Mouse (Mus musculus): ENCODE results near the gene Ugt2b36. TPM values are rescaled to one million over a fixed set of nuclear protein-coding genes. Genes with fewer than 3 reads are reported as not detected.
"Not testable (repeated sequence)": the region's sequence is repeated elsewhere in the genome, so short reads cannot be mapped to it uniquely, and the experiment has no call there.

Gene Ugt2b36
- not detected in 2 replicates for polyA plus RNA-seq (2015; fragmentation: Nextera tagmentation; extraction: Ambion mirVana)

- WGBS: 84% methylated on average over 1 of the region's 1 CpGs
- Histone ChIP-seq H3K36me3 (no peaks in the 10 kb centered on the region), H3K4me1 (replicated peaks) (no peaks in the 10 kb centered on the region), H3K27ac (no peak within 1 kb of the TSS), H3K4me3 (no peak within 1 kb of the TSS), H3K4me2 (no peak within 1 kb of the TSS), H3K9ac (no peak within 1 kb of the TSS), H3K27me3 (no peaks in the 10 kb centered on the region), H3K9me3 (no peaks in the 10 kb centered on the region)
- no peak for ATAC-seq (ENCODE audit: low FRiP score)
Measured at GRCm38 (mm10) chr5:87092346-87093027, at the start of gene Ugt2b36. Gene Ugt2b36, minus strand, starts transcription at chr5:87092555.

- H3K27me3 ChIP-seq; ATAC-seq (ENCODE audit: low FRiP score); H3K36me3 ChIP-seq; H3K4me2 ChIP-seq; H3K4me3 ChIP-seq; H3K9ac ChIP-seq; H3K9me3 ChIP-seq; H3K4me1 ChIP-seq (replicated peaks); H3K27ac ChIP-seq: not testable (repeated sequence)
- 98% methylated on average over 2 of the region's 2 CpGs for WGBS
Measured at GRCm38 (mm10) chr5:87140196-87140595, 47.8 kb upstream of the Ugt2b36 start, which contains the start of gene Ugt2b5. Gene Ugt2b5, minus strand, starts transcription at chr5:87140318.

DNA sequence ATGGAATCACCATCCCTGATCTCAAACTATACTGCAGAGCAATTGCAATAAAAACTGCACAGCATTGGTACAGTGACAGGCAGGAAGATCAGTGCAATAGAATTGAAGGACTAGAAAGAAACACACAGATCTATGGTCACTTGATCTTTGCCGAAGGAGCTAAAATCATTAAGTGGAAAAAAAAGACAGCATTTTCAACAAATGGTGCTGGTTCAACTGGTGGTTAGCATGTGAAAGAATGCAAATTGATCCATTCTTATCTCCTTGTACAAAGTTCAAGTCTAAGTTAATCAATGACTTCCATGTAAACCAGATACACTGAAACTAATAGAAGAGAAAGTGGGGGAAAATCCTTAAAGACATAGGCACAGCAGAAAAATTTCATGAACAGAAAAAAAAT lies 11.3 kb upstream of the Ugt2b36 start:
- H3K36me3 ChIP-seq; H3K27me3 ChIP-seq; H3K4me1 ChIP-seq (replicated peaks); ATAC-seq (ENCODE audit: low FRiP score); H3K27ac ChIP-seq; H3K4me3 ChIP-seq; H3K9me3 ChIP-seq; H3K9ac ChIP-seq; H3K4me2 ChIP-seq: not testable (repeated sequence)
- WGBS: 100% methylated on average over 1 of the region's 1 CpGs

DNA sequence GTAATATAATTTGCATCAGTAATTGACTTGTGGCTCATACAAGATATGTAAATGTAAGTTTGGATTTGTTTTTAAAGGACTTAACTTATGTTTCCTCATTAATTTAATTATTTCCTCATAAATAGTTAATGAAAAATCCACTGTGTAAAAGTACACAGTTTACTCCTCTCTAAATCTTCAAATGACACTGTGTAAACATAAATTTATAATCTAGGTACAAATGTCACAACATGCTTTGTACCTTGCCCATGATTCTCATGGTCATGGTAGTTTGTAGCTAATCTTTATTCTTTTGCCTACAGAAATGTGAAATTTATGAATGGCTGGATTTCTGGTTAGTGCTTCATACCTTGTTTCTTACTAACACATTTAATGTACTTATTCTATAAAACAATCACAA lies 1.2 kb downstream of the Ugt2b36 start:
- H3K4me1 ChIP-seq (replicated peaks): no peaks in the 10 kb centered on the region
- no peak for ATAC-seq (ENCODE audit: low FRiP score)
- H3K27me3 ChIP-seq: no peaks in the 10 kb centered on the region
- H3K36me3 ChIP-seq: no peaks in the 10 kb centered on the region
- H3K9ac ChIP-seq: no peak overlapping the region
- no peaks in the 10 kb centered on the region for H3K9me3 ChIP-seq
- H3K4me2 ChIP-seq: no peak overlapping the region
- H3K4me3 ChIP-seq: no peak overlapping the region
- H3K27ac ChIP-seq: no peak overlapping the region

DNA sequence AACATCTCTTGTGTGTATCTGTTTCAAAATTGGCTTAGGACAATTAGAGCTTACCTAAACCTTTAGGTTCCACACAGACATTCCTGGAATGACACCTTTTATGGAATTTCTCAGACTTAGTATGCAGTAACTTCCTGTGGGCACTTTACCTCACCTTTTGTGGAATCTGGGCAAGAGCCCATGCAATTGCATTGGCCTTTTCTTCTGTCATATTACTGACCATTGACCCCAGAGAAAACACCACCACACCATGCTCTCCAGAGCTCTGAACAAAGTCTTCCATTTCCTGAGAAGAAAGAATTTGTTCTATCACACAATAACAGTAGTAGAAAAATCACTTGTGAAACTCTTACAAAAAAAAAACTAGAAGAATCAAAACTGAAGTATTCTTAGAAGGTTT lies 3.1 kb downstream of the Ugt2b36 start:
- Histone ChIP-seq H3K9me3 (no peaks in the 10 kb centered on the region), H3K27me3 (no peaks in the 10 kb centered on the region), H3K36me3 (no peaks in the 10 kb centered on the region), H3K4me2 (no peak overlapping the region), H3K4me1 (replicated peaks) (no peaks in the 10 kb centered on the region), H3K27ac (no peak overlapping the region), H3K9ac (no peak overlapping the region), H3K4me3 (no peak overlapping the region)
- no peak for ATAC-seq (ENCODE audit: low FRiP score)

DNA sequence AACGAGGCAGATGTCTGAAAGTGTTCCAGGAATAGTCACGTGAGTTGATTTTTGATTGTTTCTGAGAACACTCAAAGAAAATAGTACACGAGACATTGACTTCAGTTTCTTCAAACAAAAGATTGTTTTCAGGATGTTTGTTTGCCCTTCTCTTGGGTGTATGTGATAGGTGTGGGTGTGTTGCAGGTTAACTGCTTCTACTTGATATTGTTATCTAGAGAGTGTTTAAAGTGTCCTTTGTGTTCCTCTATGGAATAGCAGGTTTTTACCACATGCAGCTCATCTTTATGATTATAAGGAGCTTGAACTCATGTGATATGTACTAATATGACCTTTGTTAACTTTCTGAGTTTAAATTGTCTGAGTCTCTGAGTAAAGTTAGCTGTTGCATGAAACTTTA lies 6.1 kb downstream of the Ugt2b36 start:
- Histone ChIP-seq H3K36me3 (no peaks in the 10 kb centered on the region), H3K27ac (no peak overlapping the region)
- ATAC-seq (ENCODE audit: low FRiP score): no peak

GRCm38 (mm10) chr5:87030624-87031023 lies 61.7 kb downstream of the Ugt2b36 start:
- H3K9ac ChIP-seq: no peak overlapping the region
- H3K4me1 ChIP-seq (replicated peaks): no peaks in the 10 kb centered on the region
- 90% methylated on average over 1 of the region's 1 CpGs for WGBS
- ATAC-seq (ENCODE audit: low FRiP score): no peak
- H3K36me3 ChIP-seq: no peaks in the 10 kb centered on the region
- no peak overlapping the region for H3K4me3 ChIP-seq
- H3K27me3 ChIP-seq: no peaks in the 10 kb centered on the region
- H3K27ac ChIP-seq: no peak overlapping the region
- H3K9me3 ChIP-seq: no peaks in the 10 kb centered on the region
- no peak overlapping the region for H3K4me2 ChIP-seq

More for the DNA sequence above, 6.1 kb downstream of the Ugt2b36 start:
- Histone ChIP-seq H3K9me3 (no peaks in the 10 kb centered on the region), H3K27me3 (no peaks in the 10 kb centered on the region), H3K9ac (no peak overlapping the region), H3K4me1 (replicated peaks) (no peaks in the 10 kb centered on the region), H3K4me2 (no peak overlapping the region), H3K4me3 (no peak overlapping the region)
- WGBS: 80% methylated on average over 3 of the region's 3 CpGs

GRCm38 (mm10) chr5:87027359-87027758 lies 65.0 kb downstream of the Ugt2b36 start:
- 84% methylated on average over 3 of the region's 3 CpGs for WGBS
- Histone ChIP-seq H3K4me3 (no peak overlapping the region), H3K4me1 (replicated peaks) (no peaks in the 10 kb centered on the region), H3K9ac (no peak overlapping the region), H3K9me3 (no peaks in the 10 kb centered on the region), H3K27ac (no peak overlapping the region), H3K27me3 (no peaks in the 10 kb centered on the region), H3K36me3 (no peaks in the 10 kb centered on the region), H3K4me2 (no peak overlapping the region)
- ATAC-seq (ENCODE audit: low FRiP score): no peak

Other genes starting within 250 kb of the Ugt2b36 start
- 0.08 TPM in 1 of 2 replicates, not detected in the other for gene Ugt2b34, start 185.6 kb downstream of the Ugt2b36 start, polyA plus RNA-seq (2015; fragmentation: Nextera tagmentation; extraction: Ambion mirVana)
- not detected in 2 replicates for gene Ugt2b1, start 166.0 kb downstream of the Ugt2b36 start, polyA plus RNA-seq (2015; fragmentation: Nextera tagmentation; extraction: Ambion mirVana)
- not detected in 2 replicates for gene Ugt2b35, start 91.7 kb downstream of the Ugt2b36 start, polyA plus RNA-seq (2015; fragmentation: Nextera tagmentation; extraction: Ambion mirVana)
- 0.10 and 0.12 TPM in 2 replicates for gene Ugt2b5, start 47.8 kb upstream of the Ugt2b36 start, polyA plus RNA-seq (2015; fragmentation: Nextera tagmentation; extraction: Ambion mirVana)
- gene Ugt2b37, start 162.2 kb upstream of the Ugt2b36 start, polyA plus RNA-seq (2015; fragmentation: Nextera tagmentation; extraction: Ambion mirVana): not detected in 2 replicates
- not detected in 2 replicates for gene Ugt2a3, start 244.6 kb upstream of the Ugt2b36 start, polyA plus RNA-seq (2015; fragmentation: Nextera tagmentation; extraction: Ambion mirVana)

All from hindbrain, embryonic 13.5 days (tissue).